Mouse (Mus musculus): Measurements from ENCODE around the gene Nos1ap. TPM values are rescaled to one million over a fixed set of nuclear protein-coding genes. Genes with fewer than 3 reads are reported as not detected.

Nos1ap gene
- polyA plus RNA-seq, 1 experiment from 2014 or later = 7.8 TPM

DNA sequence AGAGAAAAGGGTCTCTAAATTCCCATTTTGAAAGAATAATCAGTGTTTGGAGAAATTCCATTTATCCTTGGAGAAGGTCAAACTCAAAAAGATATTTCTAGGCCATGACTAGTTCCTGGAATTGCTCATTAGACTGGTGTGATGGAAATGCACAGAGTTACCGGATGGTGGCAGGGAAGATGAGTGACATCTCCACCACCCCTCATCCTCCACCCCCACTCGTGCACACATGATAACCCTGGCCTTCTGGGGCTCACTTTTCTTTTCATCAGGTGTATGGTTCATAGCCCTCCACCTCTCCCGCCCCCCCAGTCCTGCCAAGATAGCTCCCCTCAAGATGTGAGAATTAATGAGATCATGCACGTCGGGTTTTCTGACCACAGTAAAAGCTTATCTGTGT, 296.4 kb downstream of the Nos1ap start:
- Histone ChIP-seq H3K27ac (ENCODE audit: low read depth, low read length) (no peak overlapping the region), H3K4me2 (no peak overlapping the region), H3K27me3 (ENCODE audit: control insufficient read depth, insufficient read depth, low read length) (no peaks in the 10 kb centered on the region), H3K9me3 (ENCODE audit: control insufficient read depth, low read length) (no peaks in the 10 kb centered on the region), H3K36me3 (ENCODE audit: control insufficient read depth, insufficient read depth, low read length) (no peaks in the 10 kb centered on the region), H3K4me1 (ENCODE audit: control insufficient read depth, insufficient read depth, low read length) (peaks cover 3% of the 10 kb centered on the region; the same call in 1 of the 2 replicates), H3K9ac (ENCODE audit: low read length) (no peak overlapping the region), H3K4me3 (ENCODE audit: low read depth, low read length) (no peak overlapping the region)
- WGBS = 61% methylated on average over 5 of the region's 5 CpGs
- ATAC-seq (ENCODE audit: low FRiP score) (no peak), DNase-seq (ENCODE audit: low spot score, missing footprints) (no peak)

DNA sequence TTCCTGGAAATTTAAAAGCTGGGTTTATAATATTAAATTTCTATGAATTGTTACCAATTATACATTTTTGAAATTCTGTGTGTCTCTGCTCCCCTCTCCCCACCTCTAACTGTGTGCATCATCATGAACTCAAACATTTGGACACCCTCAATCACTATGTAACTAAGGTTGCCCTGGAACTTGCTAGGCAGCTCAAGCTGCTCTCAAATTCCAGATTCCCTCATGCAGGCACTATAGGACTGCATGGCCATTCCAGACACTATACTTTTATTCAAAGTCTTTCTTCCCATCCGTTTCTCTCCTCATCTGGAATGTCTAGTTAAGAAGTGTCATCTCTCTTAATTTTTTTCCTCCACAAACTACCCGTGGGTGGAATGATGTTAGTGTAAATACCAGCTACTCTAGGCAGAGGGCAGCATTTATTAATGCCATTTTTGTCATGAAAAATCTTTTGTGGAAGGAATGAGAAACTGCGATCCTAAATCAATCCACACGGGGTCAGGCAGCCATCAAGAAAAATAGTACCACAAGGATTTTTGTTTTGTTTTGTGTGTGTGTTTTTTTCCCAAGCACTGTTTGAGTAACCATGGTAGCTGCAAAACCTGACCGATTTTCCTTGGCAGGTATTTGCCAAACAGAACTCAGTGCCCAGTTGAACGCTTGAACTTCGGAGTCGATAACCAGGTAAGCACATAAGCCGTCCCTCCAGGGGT, 297.3 kb downstream of the Nos1ap start:
- Histone ChIP-seq H3K27ac (ENCODE audit: low read depth, low read length) (no peak overlapping the region), H3K4me3 (ENCODE audit: low read depth, low read length) (no peak overlapping the region), H3K9ac (ENCODE audit: low read length) (no peak overlapping the region), H3K36me3 (ENCODE audit: control insufficient read depth, insufficient read depth, low read length) (no peaks in the 10 kb centered on the region), H3K4me2 (no peak overlapping the region), H3K4me1 (ENCODE audit: control insufficient read depth, insufficient read depth, low read length) (peaks cover 3% of the 10 kb centered on the region; the same call in 1 of the 2 replicates), H3K9me3 (ENCODE audit: control insufficient read depth, low read length) (no peaks in the 10 kb centered on the region), H3K27me3 (ENCODE audit: control insufficient read depth, insufficient read depth, low read length) (no peaks in the 10 kb centered on the region)
- 38% methylated on average over 9 of the region's 9 CpGs for WGBS
- DNase-seq (ENCODE audit: low spot score, missing footprints) (peak; percentile 95), ATAC-seq (ENCODE audit: low FRiP score) (peak; percentile 57)

DNA sequence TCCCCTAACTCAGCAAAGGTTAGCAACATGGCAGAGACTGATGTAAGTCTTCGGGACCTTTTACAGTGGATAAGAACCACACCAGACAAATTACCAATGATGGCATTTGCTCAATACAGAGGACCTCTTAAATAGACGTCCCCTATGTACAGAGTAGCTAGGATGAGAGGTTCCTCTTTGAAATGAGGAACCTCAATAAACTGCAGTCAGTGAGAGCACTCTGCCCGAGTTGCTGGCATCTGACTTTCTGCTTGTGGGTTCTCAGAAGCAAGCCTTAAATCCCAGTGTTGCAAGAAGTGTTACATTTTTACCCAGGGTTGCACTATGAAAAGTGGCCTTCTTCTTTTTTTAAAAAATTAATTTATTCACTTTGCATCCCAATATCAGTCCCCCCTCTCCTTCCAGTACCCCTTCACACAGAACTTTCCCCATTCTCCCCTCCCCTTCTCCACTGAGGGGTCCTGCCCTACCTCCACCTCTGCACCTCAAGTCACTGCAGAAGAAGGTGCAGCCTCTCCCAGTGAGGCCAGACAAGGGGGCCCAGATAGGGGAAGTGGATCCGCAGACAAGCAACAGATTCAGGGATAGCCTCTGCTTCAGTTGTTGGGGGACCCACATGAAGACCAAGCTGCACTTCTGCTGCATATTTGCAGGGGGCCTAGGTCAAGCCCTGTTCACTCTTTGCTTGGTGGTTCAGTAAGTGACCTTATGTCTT, 307.1 kb downstream of the Nos1ap start:
- DNase-seq (ENCODE audit: low spot score, missing footprints) (no peak), ATAC-seq (ENCODE audit: low FRiP score) (no peak)
- H3K27me3 ChIP-seq (ENCODE audit: control insufficient read depth, insufficient read depth, low read length) = no peaks in the 10 kb centered on the region
- no peak overlapping the region for H3K9ac ChIP-seq (ENCODE audit: low read length)
- no peak overlapping the region for H3K27ac ChIP-seq (ENCODE audit: low read depth, low read length)
- 74% methylated on average over 4 of the region's 4 CpGs for WGBS
- no peak overlapping the region for H3K4me2 ChIP-seq
- no peaks in the 10 kb centered on the region for H3K4me1 ChIP-seq (ENCODE audit: control insufficient read depth, insufficient read depth, low read length)
- no peaks in the 10 kb centered on the region for H3K9me3 ChIP-seq (ENCODE audit: control insufficient read depth, low read length)
- H3K4me3 ChIP-seq (ENCODE audit: low read depth, low read length) = no peak overlapping the region
- no peaks in the 10 kb centered on the region for H3K36me3 ChIP-seq (ENCODE audit: control insufficient read depth, insufficient read depth, low read length)

DNA sequence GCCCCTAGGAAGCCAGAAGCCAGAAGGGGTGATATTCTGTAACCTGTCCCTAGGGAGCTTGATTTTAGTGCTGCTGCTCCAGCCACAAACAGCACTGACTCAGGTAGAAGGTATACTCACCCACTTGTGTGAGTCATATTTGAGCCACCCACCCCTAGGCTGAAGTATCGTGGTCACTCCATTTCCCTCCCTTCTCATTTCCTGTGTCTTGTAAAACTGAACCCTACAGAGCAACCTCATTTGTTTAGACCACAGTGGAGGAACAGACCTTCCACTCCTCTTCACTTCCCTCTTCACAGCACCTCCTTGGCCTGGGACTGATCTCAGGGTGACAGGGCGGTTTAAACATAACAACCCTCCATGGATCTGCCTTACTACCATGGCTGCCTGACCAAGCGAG, 312.6 kb downstream of the Nos1ap start, which contains the start of gene Sh2d1b1:
Gene Sh2d1b1 (plus strand): TSS at position 305 of the 400 bp plus-strand sequence.
- H3K36me3 ChIP-seq (ENCODE audit: control insufficient read depth, insufficient read depth, low read length) = no peaks in the 10 kb centered on the region
- DNase-seq (ENCODE audit: low spot score, missing footprints) (no peak), ATAC-seq (ENCODE audit: low FRiP score) (no peak)
- no peak within 1 kb of the TSS for H3K27ac ChIP-seq (ENCODE audit: low read depth, low read length)
- H3K4me3 ChIP-seq (ENCODE audit: low read depth, low read length) = no peak within 1 kb of the TSS
- no peak within 1 kb of the TSS for H3K9ac ChIP-seq (ENCODE audit: low read length)
- no peak within 1 kb of the TSS for H3K4me2 ChIP-seq
- H3K27me3 ChIP-seq (ENCODE audit: control insufficient read depth, insufficient read depth, low read length) = no peaks in the 10 kb centered on the region
- no peaks in the 10 kb centered on the region for H3K9me3 ChIP-seq (ENCODE audit: control insufficient read depth, low read length)
- no peaks in the 10 kb centered on the region for H3K4me1 ChIP-seq (ENCODE audit: control insufficient read depth, insufficient read depth, low read length)
- WGBS = 93% methylated on average over 2 of the region's 3 CpGs

DNA sequence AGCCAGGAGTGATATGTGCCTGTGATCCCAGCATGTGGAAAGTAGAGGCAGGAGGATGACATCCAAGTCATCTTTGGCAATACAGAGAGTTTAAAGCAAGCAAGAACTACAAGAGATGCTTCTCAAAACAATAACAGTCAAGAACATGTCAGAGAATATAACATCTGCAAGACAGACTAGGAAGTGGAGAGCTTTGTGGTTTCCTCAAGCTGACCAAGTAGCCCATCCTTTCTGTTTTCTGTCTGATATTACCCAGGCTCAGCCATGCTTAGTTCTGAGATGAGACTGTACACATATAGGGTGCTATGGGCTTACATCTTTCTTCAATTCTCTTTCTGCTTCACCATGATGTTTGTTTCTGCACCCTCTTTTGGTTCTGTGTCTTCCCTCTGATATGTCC, 316.4 kb downstream of the Nos1ap start:
- DNase-seq (ENCODE audit: low spot score, missing footprints) (no peak), ATAC-seq (ENCODE audit: low FRiP score) (no peak)
- no peak overlapping the region for H3K4me2 ChIP-seq
- H3K4me3 ChIP-seq (ENCODE audit: low read depth, low read length) = no peak overlapping the region
- H3K36me3 ChIP-seq (ENCODE audit: control insufficient read depth, insufficient read depth, low read length) = no peaks in the 10 kb centered on the region
- H3K27ac ChIP-seq (ENCODE audit: low read depth, low read length) = no peak overlapping the region
- no peak overlapping the region for H3K9ac ChIP-seq (ENCODE audit: low read length)
- no peaks in the 10 kb centered on the region for H3K4me1 ChIP-seq (ENCODE audit: control insufficient read depth, insufficient read depth, low read length)
- no peaks in the 10 kb centered on the region for H3K9me3 ChIP-seq (ENCODE audit: control insufficient read depth, low read length)
- H3K27me3 ChIP-seq (ENCODE audit: control insufficient read depth, insufficient read depth, low read length) = no peaks in the 10 kb centered on the region

DNA sequence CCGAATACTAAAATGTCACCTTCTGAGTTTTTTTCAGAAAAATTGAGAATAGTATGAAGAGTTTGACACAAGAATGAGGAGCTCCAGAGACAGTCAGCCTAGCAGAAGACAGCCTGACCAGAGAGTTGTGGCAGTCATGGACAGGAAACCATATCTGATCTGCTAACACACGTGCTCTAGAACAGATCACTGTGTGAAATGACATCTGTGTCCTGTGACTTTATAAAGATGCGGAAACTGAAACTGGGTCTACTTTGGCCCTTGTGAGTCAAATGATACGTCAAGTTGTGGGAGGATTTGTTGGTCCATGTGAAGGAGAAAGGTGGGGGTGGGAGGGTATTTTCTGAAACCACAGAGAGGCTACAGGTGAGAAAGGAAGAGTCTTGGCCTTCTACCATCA, 319.0 kb downstream of the Nos1ap start:
- no peaks in the 10 kb centered on the region for H3K9me3 ChIP-seq (ENCODE audit: control insufficient read depth, low read length)
- WGBS = 89% methylated on average over 4 of the region's 4 CpGs
- H3K27ac ChIP-seq (ENCODE audit: low read depth, low read length) = no peak overlapping the region
- no peak overlapping the region for H3K4me3 ChIP-seq (ENCODE audit: low read depth, low read length)
- no peaks in the 10 kb centered on the region for H3K4me1 ChIP-seq (ENCODE audit: control insufficient read depth, insufficient read depth, low read length)
- no peaks in the 10 kb centered on the region for H3K36me3 ChIP-seq (ENCODE audit: control insufficient read depth, insufficient read depth, low read length)
- H3K4me2 ChIP-seq = no peak overlapping the region
- DNase-seq (ENCODE audit: low spot score, missing footprints) (no peak), ATAC-seq (ENCODE audit: low FRiP score) (no peak)
- no peak overlapping the region for H3K9ac ChIP-seq (ENCODE audit: low read length)
- no peaks in the 10 kb centered on the region for H3K27me3 ChIP-seq (ENCODE audit: control insufficient read depth, insufficient read depth, low read length)

DNA sequence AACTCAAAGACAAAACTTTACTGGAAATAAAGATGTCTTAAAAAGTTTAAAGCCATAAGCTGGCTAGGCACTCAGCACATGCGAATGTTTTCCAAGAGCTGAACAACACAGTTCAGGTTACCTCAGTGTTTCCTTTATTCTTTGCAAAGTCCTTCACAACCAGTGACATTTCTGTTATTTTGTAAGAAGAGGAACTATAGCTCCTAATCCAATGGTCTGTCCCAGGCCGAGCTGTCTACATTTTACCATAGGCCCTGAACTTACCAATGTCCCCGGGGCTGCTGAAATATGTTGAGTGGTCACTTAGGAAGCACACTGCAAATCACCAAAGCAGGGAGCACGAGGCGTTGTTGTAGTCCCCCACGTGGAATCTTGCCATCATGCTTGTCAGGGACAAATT, 319.4 kb downstream of the Nos1ap start:
- 84% methylated on average over 6 of the region's 6 CpGs for WGBS

DNA sequence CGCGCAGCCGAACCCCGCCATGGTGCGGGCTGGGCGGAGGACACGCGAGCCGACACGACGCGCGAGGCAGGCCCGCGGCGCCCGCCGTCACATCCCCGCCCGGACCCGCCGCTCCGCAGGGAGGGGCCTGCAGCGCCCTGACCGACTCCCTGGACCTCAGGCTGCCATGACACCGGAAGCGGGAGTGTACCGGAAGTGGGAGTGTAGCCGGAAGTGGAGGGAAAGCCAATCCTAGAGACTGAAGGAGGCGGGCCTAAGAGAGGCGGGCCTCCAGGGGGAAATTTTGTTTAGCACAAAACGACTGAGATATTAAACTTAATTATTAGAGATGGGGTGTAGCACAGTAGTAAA, 334.1 kb downstream of the Nos1ap start:
- 4% methylated on average over 32 of the region's 32 CpGs for WGBS
- Histone ChIP-seq H3K36me3 (ENCODE audit: control insufficient read depth, insufficient read depth, low read length) (no peaks in the 10 kb centered on the region), H3K27me3 (ENCODE audit: control insufficient read depth, insufficient read depth, low read length) (no peaks in the 10 kb centered on the region), H3K9me3 (ENCODE audit: control insufficient read depth, low read length) (no peaks in the 10 kb centered on the region), H3K4me3 (ENCODE audit: low read depth, low read length) (peak overlapping the region; percentile 78), H3K4me1 (ENCODE audit: control insufficient read depth, insufficient read depth, low read length) (peaks cover 4% of the 10 kb centered on the region; the same call in 1 of the 2 replicates), H3K9ac (ENCODE audit: low read length) (peak overlapping the region; percentile 92), H3K27ac (ENCODE audit: low read depth, low read length) (no peak overlapping the region), H3K4me2 (peak overlapping the region; percentile 71)
- ATAC-seq (ENCODE audit: low FRiP score) (peak; percentile 100), DNase-seq (ENCODE audit: low spot score, missing footprints) (peak; percentile 98)

More for the DNA sequence above, 319.4 kb downstream of the Nos1ap start:
- Histone ChIP-seq H3K27me3 (ENCODE audit: control insufficient read depth, insufficient read depth, low read length) (no peaks in the 10 kb centered on the region), H3K9ac (ENCODE audit: low read length) (no peak overlapping the region), H3K4me1 (ENCODE audit: control insufficient read depth, insufficient read depth, low read length) (no peaks in the 10 kb centered on the region), H3K4me3 (ENCODE audit: low read depth, low read length) (no peak overlapping the region), H3K9me3 (ENCODE audit: control insufficient read depth, low read length) (no peaks in the 10 kb centered on the region), H3K4me2 (no peak overlapping the region), H3K36me3 (ENCODE audit: control insufficient read depth, insufficient read depth, low read length) (no peaks in the 10 kb centered on the region), H3K27ac (ENCODE audit: low read depth, low read length) (no peak overlapping the region)
- DNase-seq (ENCODE audit: low spot score, missing footprints) = no peak
- no peak for ATAC-seq (ENCODE audit: low FRiP score)

DNA sequence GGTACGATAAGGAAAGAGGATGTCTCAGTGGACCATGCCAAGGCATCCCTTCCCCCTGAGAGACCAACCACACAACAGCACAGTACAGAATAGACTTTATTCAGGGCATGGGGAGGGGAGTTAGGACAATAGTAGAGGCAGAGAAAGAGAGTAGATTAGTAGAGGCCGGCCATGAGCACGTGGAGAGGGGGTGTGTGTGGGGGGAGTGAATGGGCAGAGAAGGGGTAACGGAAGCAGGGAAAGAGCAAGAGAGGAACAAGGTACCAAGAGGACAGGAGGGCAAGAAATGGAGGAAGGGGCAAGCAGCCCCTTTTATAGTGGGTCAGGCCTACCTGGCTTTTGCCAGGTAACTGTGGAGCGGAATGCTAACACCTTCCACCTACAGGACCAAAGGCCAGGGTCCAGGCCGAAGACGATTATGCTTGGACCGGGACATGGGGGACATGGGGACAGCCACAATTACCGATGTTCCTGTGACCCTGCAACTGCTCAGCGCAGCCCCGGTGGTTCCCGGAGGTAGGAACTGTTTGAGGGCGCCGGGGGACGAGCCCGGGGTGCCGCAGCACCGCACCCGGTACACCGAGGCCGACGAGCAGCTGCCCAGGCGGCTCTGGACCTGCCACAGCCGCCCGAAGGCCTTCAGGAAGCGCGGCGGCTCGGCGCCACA, 334.6 kb downstream of the Nos1ap start:
- H3K27me3 ChIP-seq (ENCODE audit: control insufficient read depth, insufficient read depth, low read length) = no peaks in the 10 kb centered on the region
- peak overlapping the region; percentile 71 for H3K4me2 ChIP-seq
- 28% methylated on average over 30 of the region's 30 CpGs for WGBS
- DNase-seq (ENCODE audit: low spot score, missing footprints) (no peak), ATAC-seq (ENCODE audit: low FRiP score) (peak; percentile 91)
- H3K9me3 ChIP-seq (ENCODE audit: control insufficient read depth, low read length) = no peaks in the 10 kb centered on the region
- H3K36me3 ChIP-seq (ENCODE audit: control insufficient read depth, insufficient read depth, low read length) = no peaks in the 10 kb centered on the region
- H3K4me3 ChIP-seq (ENCODE audit: low read depth, low read length) = peak overlapping the region; percentile 78
- H3K27ac ChIP-seq (ENCODE audit: low read depth, low read length) = no peak overlapping the region
- peaks cover 4% of the 10 kb centered on the region; the same call in 1 of the 2 replicates for H3K4me1 ChIP-seq (ENCODE audit: control insufficient read depth, insufficient read depth, low read length)
- peak overlapping the region; percentile 92 for H3K9ac ChIP-seq (ENCODE audit: low read length)

All from midbrain, embryonic 11.5 days (tissue).